Mouse (Mus musculus): ENCODE measurements around the gene Ttll4. TPM values are rescaled to one million over a fixed set of nuclear protein-coding genes. Genes with fewer than 3 reads are reported as not detected.

Gene Ttll4
- polyA plus RNA-seq, 1 experiment from 2014 or later: 1.8 TPM

DNA sequence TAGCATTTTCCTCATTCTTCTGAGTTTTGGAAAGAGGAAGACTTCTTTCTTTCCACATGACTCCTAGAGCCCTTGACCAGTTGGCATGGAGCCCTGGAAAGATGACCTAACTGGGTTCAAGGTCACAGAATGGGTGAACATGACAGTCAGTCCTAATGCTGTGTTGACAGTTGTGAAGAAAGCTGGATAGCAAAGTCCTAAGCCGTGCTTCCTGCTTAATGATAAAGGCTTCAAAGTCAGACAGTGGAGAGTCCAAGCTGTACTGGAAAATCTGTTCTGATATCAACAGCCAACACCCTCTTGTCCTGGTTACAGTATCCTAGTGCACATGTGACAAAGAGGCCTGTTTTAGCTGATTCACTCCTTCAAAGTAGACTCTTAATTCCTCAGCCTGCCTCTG is 37.2 kb downstream of the Ttll4 start:
- no peak overlapping the region for H3K4me2 ChIP-seq (replicated peaks; ENCODE audit: low read depth)
- ATAC-seq (ENCODE audit: low FRiP score, low TSS enrichment) (peak; percentile 49; the same call in 1 of the 2 replicates), DNase-seq (ENCODE audit: low spot score) (no peak)
- no peaks in the 10 kb centered on the region for H3K27me3 ChIP-seq (ENCODE audit: control insufficient read depth, insufficient read depth, low read length)
- no peak overlapping the region for H3K4me3 ChIP-seq (ENCODE audit: low read depth, low read length)
- TF ChIP-seq CTCF (IDR thresholded peaks at IDR 0.05; ENCODE audit: low read depth) (no peak), EP300 (optimal IDR thresholded peaks at IDR 0.05) (no peak)
- H3K9me3 ChIP-seq (ENCODE audit: control insufficient read depth, low read length): no peaks in the 10 kb centered on the region
- H3K4me1 ChIP-seq (replicated peaks; ENCODE audit: control insufficient read depth, insufficient read depth): no peaks in the 10 kb centered on the region
- 67% methylated on average over 1 of the region's 1 CpGs for WGBS
- no peak overlapping the region for H3K27ac ChIP-seq (replicated peaks)
- H3K36me3 ChIP-seq (ENCODE audit: control insufficient read depth, insufficient read depth, low read length): peaks cover 16% of the 10 kb centered on the region
- no peak overlapping the region for H3K9ac ChIP-seq (ENCODE audit: low read length)

DNA sequence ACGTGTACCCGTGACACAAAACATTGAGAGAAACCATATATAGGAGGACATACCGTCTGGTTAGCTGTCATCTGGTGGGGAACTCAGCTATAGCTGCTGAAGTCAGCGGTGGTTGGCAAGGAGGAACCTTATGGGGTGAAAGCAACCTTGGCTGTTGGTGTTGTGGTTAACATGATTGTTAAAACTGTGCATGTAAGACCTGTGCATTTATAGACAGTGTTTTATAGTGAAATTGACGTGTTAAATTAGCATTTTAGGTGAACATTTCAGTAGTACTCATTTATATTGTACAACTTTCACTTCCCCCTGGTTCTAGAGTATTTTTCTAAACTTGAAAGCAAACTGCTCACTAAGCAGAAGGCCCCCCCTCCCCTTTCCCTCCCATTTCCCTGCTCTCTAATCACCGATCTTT is 40.6 kb downstream of the Ttll4 start:
- ATAC-seq (ENCODE audit: low FRiP score, low TSS enrichment) (no peak), DNase-seq (ENCODE audit: low spot score) (no peak)
- Histone ChIP-seq H3K9ac (ENCODE audit: low read length) (no peak overlapping the region), H3K4me2 (replicated peaks; ENCODE audit: low read depth) (no peak overlapping the region), H3K36me3 (ENCODE audit: control insufficient read depth, insufficient read depth, low read length) (peaks cover 9% of the 10 kb centered on the region), H3K4me3 (ENCODE audit: low read depth, low read length) (no peak overlapping the region), H3K9me3 (ENCODE audit: control insufficient read depth, low read length) (no peaks in the 10 kb centered on the region), H3K4me1 (replicated peaks; ENCODE audit: control insufficient read depth, insufficient read depth) (no peaks in the 10 kb centered on the region), H3K27ac (replicated peaks) (no peak overlapping the region), H3K27me3 (ENCODE audit: control insufficient read depth, insufficient read depth, low read length) (no peaks in the 10 kb centered on the region)
- TF ChIP-seq EP300 (optimal IDR thresholded peaks at IDR 0.05): no peak
- TF ChIP-seq CTCF (IDR thresholded peaks at IDR 0.05; ENCODE audit: low read depth): no peak
- WGBS: 89% methylated on average over 6 of the region's 6 CpGs

DNA sequence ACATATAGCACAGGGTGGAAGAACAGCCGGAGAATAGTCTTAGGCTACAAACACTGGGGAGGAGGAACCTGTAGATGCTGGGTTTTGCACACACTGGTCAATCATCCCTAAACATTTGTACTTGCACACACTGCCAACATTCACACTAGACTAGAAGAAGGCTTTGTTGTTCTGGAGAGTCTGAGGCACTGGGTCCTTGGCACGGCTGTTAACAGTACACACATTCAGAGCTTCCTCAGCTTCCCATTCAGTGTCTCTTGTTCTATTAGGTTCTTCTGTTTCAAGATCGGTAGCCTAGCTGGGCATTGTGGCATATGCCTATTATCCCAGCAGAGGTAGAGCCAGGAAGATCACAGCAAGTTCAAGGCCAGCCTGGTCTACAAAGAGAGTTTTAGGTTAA is 42.6 kb downstream of the Ttll4 start:
- H3K27ac ChIP-seq (replicated peaks): no peak overlapping the region
- no peaks in the 10 kb centered on the region for H3K36me3 ChIP-seq (ENCODE audit: control insufficient read depth, insufficient read depth, low read length)
- no peak for ATAC-seq (ENCODE audit: low FRiP score, low TSS enrichment)
- no peak overlapping the region for H3K9ac ChIP-seq (ENCODE audit: low read length)
- 77% methylated on average over 3 of the region's 3 CpGs for WGBS
- H3K27me3 ChIP-seq (ENCODE audit: control insufficient read depth, insufficient read depth, low read length): no peaks in the 10 kb centered on the region
- DNase-seq (ENCODE audit: low spot score): no peak
- H3K4me1 ChIP-seq (replicated peaks; ENCODE audit: control insufficient read depth, insufficient read depth): no peaks in the 10 kb centered on the region
- H3K4me2 ChIP-seq (replicated peaks; ENCODE audit: low read depth): no peak overlapping the region
- TF ChIP-seq EP300 (optimal IDR thresholded peaks at IDR 0.05) (no peak), CTCF (IDR thresholded peaks at IDR 0.05; ENCODE audit: low read depth) (no peak)
- no peak overlapping the region for H3K4me3 ChIP-seq (ENCODE audit: low read depth, low read length)
- H3K9me3 ChIP-seq (ENCODE audit: control insufficient read depth, low read length): no peaks in the 10 kb centered on the region

DNA sequence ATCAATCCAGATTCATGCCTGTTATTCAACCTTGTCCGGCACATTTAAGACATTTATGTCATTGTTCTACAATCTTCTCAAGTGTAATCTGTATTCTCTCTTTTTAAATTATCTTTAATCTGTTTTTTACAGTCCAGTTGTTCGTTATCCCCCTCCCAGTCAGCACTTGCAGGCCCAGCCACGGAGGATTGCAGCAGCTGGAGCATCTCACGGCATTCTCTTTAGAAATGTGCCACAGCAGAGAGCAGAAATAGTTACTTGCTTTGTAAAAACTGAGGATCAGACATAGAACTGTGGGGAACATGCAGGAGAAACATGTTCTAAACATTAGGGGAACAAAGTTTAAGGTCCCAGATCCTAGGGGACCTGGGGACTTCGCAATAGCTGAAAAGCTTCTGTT is 43.5 kb downstream of the Ttll4 start:
- H3K4me1 ChIP-seq (replicated peaks; ENCODE audit: control insufficient read depth, insufficient read depth): no peaks in the 10 kb centered on the region
- H3K27ac ChIP-seq (replicated peaks): peak overlapping the region; percentile 25; the same call in 1 of the 2 replicates
- H3K4me3 ChIP-seq (ENCODE audit: low read depth, low read length): no peak overlapping the region
- no peaks in the 10 kb centered on the region for H3K36me3 ChIP-seq (ENCODE audit: control insufficient read depth, insufficient read depth, low read length)
- H3K27me3 ChIP-seq (ENCODE audit: control insufficient read depth, insufficient read depth, low read length): no peaks in the 10 kb centered on the region
- H3K9me3 ChIP-seq (ENCODE audit: control insufficient read depth, low read length): no peaks in the 10 kb centered on the region
- no peak for TF ChIP-seq CTCF (IDR thresholded peaks at IDR 0.05; ENCODE audit: low read depth)
- TF ChIP-seq EP300 (optimal IDR thresholded peaks at IDR 0.05): no peak
- WGBS: 61% methylated on average over 5 of the region's 5 CpGs
- no peak overlapping the region for H3K4me2 ChIP-seq (replicated peaks; ENCODE audit: low read depth)
- H3K9ac ChIP-seq (ENCODE audit: low read length): no peak overlapping the region
- no peak for DNase-seq (ENCODE audit: low spot score)
- no peak for ATAC-seq (ENCODE audit: low FRiP score, low TSS enrichment)

DNA sequence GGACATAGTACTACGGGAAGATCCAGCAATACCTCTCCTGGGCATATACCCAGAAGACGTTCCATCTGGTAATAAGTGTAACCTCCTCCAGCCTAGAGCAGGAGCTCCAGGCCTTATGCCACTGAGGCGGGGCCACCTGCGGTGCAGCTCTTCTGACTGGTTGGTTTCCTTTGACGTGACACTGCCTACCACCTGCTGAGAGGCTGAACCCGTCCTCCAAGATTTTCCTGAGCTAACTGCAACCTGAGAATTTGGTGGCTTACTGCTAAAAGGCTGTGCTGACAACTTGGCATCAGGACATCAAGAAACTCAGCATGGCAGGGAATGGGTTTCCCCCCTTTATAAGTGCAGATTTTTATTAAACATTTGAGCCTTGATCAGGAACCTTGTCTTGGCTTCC is 48.0 kb downstream of the Ttll4 start:
- Histone ChIP-seq H3K27ac (replicated peaks) (no peak overlapping the region), H3K9ac (ENCODE audit: low read length) (no peak overlapping the region), H3K9me3 (ENCODE audit: control insufficient read depth, low read length) (no peaks in the 10 kb centered on the region), H3K36me3 (ENCODE audit: control insufficient read depth, insufficient read depth, low read length) (no peaks in the 10 kb centered on the region), H3K27me3 (ENCODE audit: control insufficient read depth, insufficient read depth, low read length) (no peaks in the 10 kb centered on the region), H3K4me2 (replicated peaks; ENCODE audit: low read depth) (no peak overlapping the region), H3K4me3 (ENCODE audit: low read depth, low read length) (no peak overlapping the region), H3K4me1 (replicated peaks; ENCODE audit: control insufficient read depth, insufficient read depth) (peaks cover 4% of the 10 kb centered on the region; the same call in 1 of the 2 replicates)
- 39% methylated on average over 6 of the region's 6 CpGs for WGBS
- TF ChIP-seq EP300 (optimal IDR thresholded peaks at IDR 0.05) (no peak), CTCF (IDR thresholded peaks at IDR 0.05; ENCODE audit: low read depth) (no peak)
- no peak for DNase-seq (ENCODE audit: low spot score)
- no peak for ATAC-seq (ENCODE audit: low FRiP score, low TSS enrichment)

DNA sequence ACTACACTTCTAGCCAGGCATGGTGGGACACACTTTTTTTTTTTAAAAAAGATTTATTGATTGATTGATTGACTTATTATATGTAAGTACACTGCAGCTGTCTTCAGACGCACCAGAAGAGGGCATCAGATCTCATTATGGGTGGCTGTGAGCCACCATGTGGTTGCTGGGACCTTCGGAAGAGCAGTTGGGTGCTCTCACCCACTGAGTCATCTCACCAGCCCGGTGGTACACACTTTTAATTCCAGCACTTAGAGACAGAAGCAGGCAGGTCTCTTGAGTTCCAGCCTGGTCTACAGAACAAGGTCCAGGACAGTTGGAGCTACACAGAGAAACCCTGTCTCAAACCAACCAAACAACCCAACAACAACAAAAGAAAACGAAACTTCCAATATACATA is 50.5 kb downstream of the Ttll4 start:
- Histone ChIP-seq H3K4me3 (ENCODE audit: low read depth, low read length) (no peak overlapping the region), H3K27me3 (ENCODE audit: control insufficient read depth, insufficient read depth, low read length) (no peaks in the 10 kb centered on the region), H3K4me2 (replicated peaks; ENCODE audit: low read depth) (no peak overlapping the region), H3K9ac (ENCODE audit: low read length) (no peak overlapping the region), H3K9me3 (ENCODE audit: control insufficient read depth, low read length) (no peaks in the 10 kb centered on the region), H3K36me3 (ENCODE audit: control insufficient read depth, insufficient read depth, low read length) (no peaks in the 10 kb centered on the region), H3K4me1 (replicated peaks; ENCODE audit: control insufficient read depth, insufficient read depth) (peaks cover 4% of the 10 kb centered on the region; the same call in 1 of the 2 replicates), H3K27ac (replicated peaks) (no peak overlapping the region)
- DNase-seq (ENCODE audit: low spot score): no peak
- ATAC-seq (ENCODE audit: low FRiP score, low TSS enrichment): no peak
- WGBS: 73% methylated on average over 4 of the region's 4 CpGs
- TF ChIP-seq CTCF (IDR thresholded peaks at IDR 0.05; ENCODE audit: low read depth) (peak; percentile 24; the same call in 1 of the 2 replicates), EP300 (optimal IDR thresholded peaks at IDR 0.05) (no peak)

Measured in stomach, postnatal 0 days (tissue).